Mouse (Mus musculus) thymus, adult 18-20 months (tissue): ENCODE data around the gene Ttc39b.

ENCODE experiments used
- DNase-seq, 2 experiments: peaks; one replicate each; pipeline ENCODE4 v3.0.0; 2022; ENCODE audit warnings: mixed read lengths in 2 of 2

Ttc39b gene

DNA sequence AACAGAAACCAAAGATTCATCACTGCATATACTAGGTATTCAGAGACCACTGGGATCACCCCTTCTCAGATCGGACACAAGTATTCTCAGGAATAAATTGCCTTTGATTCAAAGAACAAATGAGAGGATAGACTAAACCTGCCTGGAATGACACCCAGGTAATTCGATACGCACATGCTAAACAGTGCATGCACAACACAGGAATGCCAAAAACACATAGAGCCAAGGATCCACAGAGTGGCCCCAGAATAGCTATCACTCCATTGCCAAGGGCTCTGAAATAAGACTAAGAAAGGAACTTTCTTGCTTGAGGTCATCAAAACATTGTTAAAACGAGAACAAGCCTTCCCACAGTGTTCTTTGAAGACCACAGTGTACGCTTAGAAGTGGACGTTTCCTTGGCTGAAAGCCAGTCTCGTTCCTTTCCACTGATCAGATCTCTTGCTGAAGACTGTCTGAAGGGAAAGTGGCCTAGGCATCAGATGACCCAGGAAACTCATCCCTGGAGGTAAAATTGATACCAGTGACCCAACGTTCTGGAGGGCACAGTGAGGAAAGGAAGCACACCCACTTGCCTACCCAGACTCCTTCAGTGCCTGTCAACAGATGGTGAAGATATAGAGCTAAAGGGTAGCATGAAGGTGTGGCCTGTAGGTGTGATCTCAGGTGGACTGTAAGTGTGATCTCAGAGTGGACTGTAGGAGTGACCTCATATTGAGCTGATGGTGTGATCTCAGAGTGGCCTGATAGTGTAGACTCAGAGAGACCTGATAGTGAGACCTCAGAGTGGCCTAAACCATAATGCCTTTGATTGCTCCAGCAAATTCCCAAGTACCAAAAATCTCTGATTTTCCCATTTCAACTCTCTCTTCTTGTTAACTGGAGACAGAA lies 141.6 kb downstream of the Ttc39b start:
- no peak for DNase-seq

DNA sequence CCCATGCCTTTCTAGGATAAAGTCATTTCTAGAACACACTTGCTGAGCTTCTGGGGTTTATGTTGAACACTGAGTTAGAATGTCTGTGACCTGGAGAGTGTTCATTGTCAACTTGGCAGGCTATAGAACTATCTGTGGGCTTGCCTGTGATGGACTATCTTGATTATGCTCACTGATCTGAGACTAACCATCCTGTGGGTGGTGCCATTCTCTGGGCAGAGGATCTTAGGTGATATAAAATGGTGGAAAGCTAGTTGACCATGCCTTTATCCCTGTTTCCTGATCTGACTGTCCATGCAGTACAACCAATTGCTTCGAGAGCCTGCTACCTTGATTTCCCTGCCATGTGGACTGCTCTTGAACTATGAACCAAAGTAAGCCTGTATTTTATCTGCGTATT lies 146.6 kb downstream of the Ttc39b start:
- no peak for DNase-seq

DNA sequence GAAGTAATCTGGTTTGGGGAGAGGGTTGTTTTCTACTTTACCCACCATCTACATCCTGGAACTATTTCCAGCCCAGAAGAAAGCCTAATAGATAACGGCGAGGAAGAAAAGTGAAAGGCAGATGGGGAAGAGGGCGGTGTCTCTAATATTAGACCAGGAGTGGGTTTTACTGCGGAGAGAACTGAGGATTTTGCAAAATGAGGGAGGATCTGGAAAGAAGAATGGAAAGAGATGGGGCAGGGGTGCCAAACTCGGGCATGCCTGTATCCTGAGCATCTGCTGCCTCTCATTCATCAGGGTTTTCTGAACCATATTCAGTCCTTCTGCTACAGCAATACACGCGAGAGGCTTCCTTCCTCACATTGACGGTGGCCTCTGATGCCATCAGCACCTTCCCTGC lies 149.1 kb downstream of the Ttc39b start:
- no peak for DNase-seq

GRCm38 (mm10) chr4:83172278-83172677 lies 151.8 kb downstream of the Ttc39b start:
- no peak for DNase-seq

DNA sequence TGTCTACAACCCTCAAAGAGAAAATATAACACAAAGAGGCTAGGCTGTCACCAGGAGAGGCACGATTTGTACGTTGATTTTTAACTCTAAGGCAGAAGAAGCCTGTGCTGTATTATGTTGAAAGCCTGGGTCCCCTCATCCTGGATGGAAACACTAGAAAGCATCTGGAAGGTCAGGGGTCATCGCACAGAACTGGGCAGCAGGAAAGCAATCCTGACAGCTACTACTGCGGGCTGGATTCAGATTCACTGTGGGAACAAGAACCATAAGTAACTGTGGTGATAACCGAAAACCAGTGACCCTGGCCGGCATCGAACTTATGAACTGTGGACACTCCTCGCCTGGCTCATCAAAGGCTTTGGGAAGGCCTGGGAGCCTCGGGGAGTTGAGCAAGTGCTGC lies 153.3 kb downstream of the Ttc39b start:
- DNase-seq: no peak
